In genomic region chr10:79824413-79824812, GRCm38 (mm10) we compare ENCODE assay signal across 8 mouse cellular contexts. TPM values are rescaled to one million over a fixed set of nuclear protein-coding genes. Genes with fewer than 3 reads are reported as not detected.
DNase-seq lines count a peak whose midpoint lies in the region; ATAC-seq and TF ChIP-seq lines count a peak whose summit lies in the region.
"Had no signal": no experiment of that assay in that cellular context is flagged by ENCODE, and none has a peak within 500 bp of the region (broad histone marks: within the 10 kb centered on the region; RNA-seq: fewer than 3 reads in every experiment).

No protein-coding gene starts in this region.

- ATAC-seq in granulocyte monocyte progenitor cell, adult 5-6 weeks (replicated peaks; ENCODE audit: poor library complexity, severe bottlenecking): 0 out of 2 replicates have a peak, but pooled peaks have one; percentile 20
- no peak for ATAC-seq in liver, embryonic 15.5 days (ENCODE audit: insufficient read depth)
- peak; percentile 76 for ATAC-seq in stomach, postnatal 0 days (ENCODE audit: low FRiP score, low TSS enrichment)

- TF ChIP-seq EP300 in stomach, postnatal 0 days (optimal IDR thresholded peaks at IDR 0.05): no peak

- H3K4me3 ChIP-seq in liver, embryonic 15.5 days (replicated peaks): no peak overlapping the region
- H3K4me3 ChIP-seq in stomach, postnatal 0 days (ENCODE audit: low read depth, low read length): peak overlapping the region; percentile 3; the same call in 1 of the 2 replicates
- H3K4me3 ChIP-seq: midbrain, embryonic 10.5 days had no signal

- peak overlapping the region; percentile 36; the same call in 1 of the 2 replicates for H3K4me2 ChIP-seq in liver, embryonic 15.5 days
- H3K4me2 ChIP-seq in stomach, postnatal 0 days (replicated peaks; ENCODE audit: low read depth): peak overlapping the region; percentile 48

- peak; percentile 49 to 70 for DNase-seq in lung, adult 18-20 months
- no peak for DNase-seq in lung, postnatal 4 days
- DNase-seq in stomach, postnatal 0 days (ENCODE audit: low spot score): peak; percentile 90
- DNase-seq in ovary, postnatal 14 days (ENCODE audit: low spot score): no peak
- no peak for DNase-seq in spleen, postnatal 10 days (ENCODE audit: low spot score in 2 of 2)

- peaks cover 24% of the 10 kb centered on the region for H3K4me1 ChIP-seq in liver, embryonic 15.5 days (replicated peaks)
- H3K4me1 ChIP-seq in stomach, postnatal 0 days (replicated peaks; ENCODE audit: control insufficient read depth, insufficient read depth): 0 out of 2 replicates have a peak, but pooled peaks cover 7% of the 10 kb centered on the region

- H3K36me3 ChIP-seq in liver, embryonic 15.5 days (replicated peaks): no peaks in the 10 kb centered on the region
- H3K36me3 ChIP-seq in stomach, postnatal 0 days (ENCODE audit: control insufficient read depth, insufficient read depth, low read length): no peaks in the 10 kb centered on the region

- no peak overlapping the region for H3K9ac ChIP-seq in liver, embryonic 15.5 days
- peak overlapping the region; percentile 9; the same call in 1 of the 2 replicates for H3K9ac ChIP-seq in stomach, postnatal 0 days (ENCODE audit: low read length)

- 24% methylated on average over 6 of the region's 6 CpGs for WGBS in liver, embryonic 15.5 days (ENCODE audit: insufficient replicate concordance)
- WGBS in stomach, postnatal 0 days: 34% methylated on average over 6 of the region's 6 CpGs

- TF ChIP-seq CTCF in stomach, postnatal 0 days (IDR thresholded peaks at IDR 0.05; ENCODE audit: low read depth): no peak

- no peaks in the 10 kb centered on the region for H3K9me3 ChIP-seq in liver, embryonic 15.5 days (replicated peaks)
- H3K9me3 ChIP-seq in stomach, postnatal 0 days (ENCODE audit: control insufficient read depth, low read length): no peaks in the 10 kb centered on the region
- H3K9me3 ChIP-seq: midbrain, embryonic 10.5 days had no signal

- H3K27me3 ChIP-seq in liver, embryonic 15.5 days: no peaks in the 10 kb centered on the region
- no peaks in the 10 kb centered on the region for H3K27me3 ChIP-seq in stomach, postnatal 0 days (ENCODE audit: control insufficient read depth, insufficient read depth, low read length)

- no peak overlapping the region for H3K27ac ChIP-seq in liver, embryonic 15.5 days (replicated peaks)
- H3K27ac ChIP-seq in stomach, postnatal 0 days (replicated peaks): peak overlapping the region; percentile 91

RNA-seq across cellular contexts. Expression of gene Misp, which starts 3.6 kb away (rescaled TPM):
- total RNA-seq in granulocyte monocyte progenitor cell, adult 5-6 weeks (2014; fragmentation: Nextera tagmentation): 0.34 TPM in 1 of 2 replicates, not detected in the other
- total RNA-seq in granulocyte monocyte progenitor cell, adult 5-6 weeks (2017): 0.82 TPM in 1 of 2 replicates, not detected in the other
- 0.50 TPM in 2 replicates for polyA plus RNA-seq in liver, embryonic 15.5 days (2015; fragmentation: Nextera tagmentation; extraction: Ambion mirVana)
- polyA plus RNA-seq in stomach, postnatal 0 days (2015; fragmentation: Nextera tagmentation; extraction: Ambion mirVana): 57.6 and 58.0 TPM in 2 replicates

RNA-seq across cellular contexts. Expression of gene Ptbp1, which starts 29.8 kb away (rescaled TPM):
- 497 and 526 TPM in 2 replicates for total RNA-seq in granulocyte monocyte progenitor cell, adult 5-6 weeks (2014; fragmentation: Nextera tagmentation)
- 211 and 216 TPM in 2 replicates for total RNA-seq in granulocyte monocyte progenitor cell, adult 5-6 weeks (2017)
- 120 and 133 TPM in 2 replicates for polyA plus RNA-seq in liver, embryonic 15.5 days (2015; fragmentation: Nextera tagmentation; extraction: Ambion mirVana)
- polyA plus RNA-seq in stomach, postnatal 0 days (2015; fragmentation: Nextera tagmentation; extraction: Ambion mirVana): 99.3 and 103 TPM in 2 replicates

RNA-seq across cellular contexts. Expression of gene Palm, which starts 31.0 kb away (rescaled TPM):
- 80.1 and 110 TPM in 2 replicates for total RNA-seq in granulocyte monocyte progenitor cell, adult 5-6 weeks (2014; fragmentation: Nextera tagmentation)
- total RNA-seq in granulocyte monocyte progenitor cell, adult 5-6 weeks (2017): 35.6 and 48.6 TPM in 2 replicates
- 8.8 and 9.2 TPM in 2 replicates for polyA plus RNA-seq in liver, embryonic 15.5 days (2015; fragmentation: Nextera tagmentation; extraction: Ambion mirVana)
- 27.8 and 29.1 TPM in 2 replicates for polyA plus RNA-seq in stomach, postnatal 0 days (2015; fragmentation: Nextera tagmentation; extraction: Ambion mirVana)

RNA-seq across cellular contexts. Expression of gene Prss57, which starts 33.7 kb away (rescaled TPM):
- 172 and 215 TPM in 2 replicates for total RNA-seq in granulocyte monocyte progenitor cell, adult 5-6 weeks (2014; fragmentation: Nextera tagmentation)
- 77.4 and 86.7 TPM in 2 replicates for total RNA-seq in granulocyte monocyte progenitor cell, adult 5-6 weeks (2017)
- polyA plus RNA-seq in liver, embryonic 15.5 days (2015; fragmentation: Nextera tagmentation; extraction: Ambion mirVana): 7.0 and 7.1 TPM in 2 replicates
- polyA plus RNA-seq in stomach, postnatal 0 days (2015; fragmentation: Nextera tagmentation; extraction: Ambion mirVana): 0.04 and 0.15 TPM in 2 replicates

RNA-seq across cellular contexts. Expression of gene Fstl3, which starts 47.3 kb away (rescaled TPM):
- 4.6 TPM in 1 of 2 replicates, not detected in the other for total RNA-seq in granulocyte monocyte progenitor cell, adult 5-6 weeks (2014; fragmentation: Nextera tagmentation)
- total RNA-seq in granulocyte monocyte progenitor cell, adult 5-6 weeks (2017): 0.62 and 1.4 TPM in 2 replicates
- 0.71 and 1.0 TPM in 2 replicates for polyA plus RNA-seq in liver, embryonic 15.5 days (2015; fragmentation: Nextera tagmentation; extraction: Ambion mirVana)
- polyA plus RNA-seq in stomach, postnatal 0 days (2015; fragmentation: Nextera tagmentation; extraction: Ambion mirVana): 14.1 and 17.6 TPM in 2 replicates

Comparison
In these comparisons a context has a peak if more than half of its experiments do, and no peak if none do; other contexts are left out.
1. DNase-seq: peak in lung, adult 18-20 months (2 of 2) and stomach, postnatal 0 days (single experiment); none in lung, postnatal 4 days (0 of 2), ovary, postnatal 14 days (single experiment) and spleen, postnatal 10 days (0 of 2).
2. RNA of gene Misp, which starts 3.6 kb away (polyA plus RNA-seq): 57.6 to 58.0 TPM in stomach, postnatal 0 days; 0.50 TPM in liver, embryonic 15.5 days; every median in the first group is over 10 times any median in the second.